Mouse (Mus musculus): ENCODE results near the gene Ilf2. TPM values are rescaled to one million over a fixed set of nuclear protein-coding genes. Genes with fewer than 3 reads are reported as not detected.

Gene Ilf2
- polyA plus RNA-seq, 1 experiment from 2014 or later = 368 TPM

- Histone ChIP-seq H3K36me3 (ENCODE audit: control insufficient read depth, insufficient read depth, low read length) (no peaks in the 10 kb centered on the region), H3K4me1 (replicated peaks; ENCODE audit: control insufficient read depth, insufficient read depth, low read length) (peaks cover 6% of the 10 kb centered on the region; the same call in 1 of the 2 replicates), H3K4me2 (replicated peaks; ENCODE audit: low read depth, low read length) (no peak overlapping the region), H3K9me3 (ENCODE audit: control insufficient read depth, low read length) (no peaks in the 10 kb centered on the region), H3K9ac (ENCODE audit: low read depth, low read length) (no peak overlapping the region), H3K4me3 (ENCODE audit: low read depth, low read length) (no peak overlapping the region), H3K27me3 (ENCODE audit: control insufficient read depth, insufficient read depth, low read length) (no peaks in the 10 kb centered on the region), H3K27ac (ENCODE audit: low read depth, low read length) (no peak overlapping the region)
- WGBS = 86% methylated on average over 4 of the region's 4 CpGs
- no peak for DNase-seq (ENCODE audit: low spot score)
- ATAC-seq (ENCODE audit: low FRiP score) = no peak
These were observed 41.8 kb downstream of the Ilf2 start for GRCm38 (mm10) chr3:90517711-90518110.

GRCm38 (mm10) chr3:90525421-90525820 lies 49.5 kb downstream of the Ilf2 start:
- Histone ChIP-seq H3K4me3 (ENCODE audit: low read depth, low read length) (no peak overlapping the region), H3K4me2 (replicated peaks; ENCODE audit: low read depth, low read length) (no peak overlapping the region), H3K9me3 (ENCODE audit: control insufficient read depth, low read length) (no peaks in the 10 kb centered on the region), H3K27me3 (ENCODE audit: control insufficient read depth, insufficient read depth, low read length) (no peaks in the 10 kb centered on the region), H3K36me3 (ENCODE audit: control insufficient read depth, insufficient read depth, low read length) (no peaks in the 10 kb centered on the region), H3K27ac (ENCODE audit: low read depth, low read length) (no peak overlapping the region), H3K4me1 (replicated peaks; ENCODE audit: control insufficient read depth, insufficient read depth, low read length) (no peaks in the 10 kb centered on the region), H3K9ac (ENCODE audit: low read depth, low read length) (no peak overlapping the region)
- ATAC-seq (ENCODE audit: low FRiP score) = no peak
- peak; percentile 39 for DNase-seq (ENCODE audit: low spot score)
- 65% methylated on average over 4 of the region's 4 CpGs for WGBS

- ATAC-seq (ENCODE audit: low FRiP score) (no peak), DNase-seq (ENCODE audit: low spot score) (no peak)
- Histone ChIP-seq H3K36me3 (ENCODE audit: control insufficient read depth, insufficient read depth, low read length) (no peaks in the 10 kb centered on the region), H3K9me3 (ENCODE audit: control insufficient read depth, low read length) (no peaks in the 10 kb centered on the region), H3K9ac (ENCODE audit: low read depth, low read length) (no peak overlapping the region), H3K4me3 (ENCODE audit: low read depth, low read length) (no peak overlapping the region), H3K27me3 (ENCODE audit: control insufficient read depth, insufficient read depth, low read length) (no peaks in the 10 kb centered on the region), H3K4me2 (replicated peaks; ENCODE audit: low read depth, low read length) (no peak overlapping the region), H3K27ac (ENCODE audit: low read depth, low read length) (no peak overlapping the region), H3K4me1 (replicated peaks; ENCODE audit: control insufficient read depth, insufficient read depth, low read length) (no peaks in the 10 kb centered on the region)
- 87% methylated on average over 2 of the region's 2 CpGs for WGBS
These were observed 50.1 kb downstream of the Ilf2 start for GRCm38 (mm10) chr3:90526076-90526475.

GRCm38 (mm10) chr3:90526580-90526979 lies 50.7 kb downstream of the Ilf2 start, which contains the start of gene S100a14:
TSS of gene S100a14 (plus strand) at chr3:90526856.
- no peaks in the 10 kb centered on the region for H3K9me3 ChIP-seq (ENCODE audit: control insufficient read depth, low read length)
- no peaks in the 10 kb centered on the region for H3K36me3 ChIP-seq (ENCODE audit: control insufficient read depth, insufficient read depth, low read length)
- no peak within 1 kb of the TSS for H3K9ac ChIP-seq (ENCODE audit: low read depth, low read length)
- H3K4me2 ChIP-seq (replicated peaks; ENCODE audit: low read depth, low read length) = no peak within 1 kb of the TSS
- WGBS = 75% methylated on average over 5 of the region's 5 CpGs
- no peaks in the 10 kb centered on the region for H3K27me3 ChIP-seq (ENCODE audit: control insufficient read depth, insufficient read depth, low read length)
- ATAC-seq (ENCODE audit: low FRiP score) (no peak), DNase-seq (ENCODE audit: low spot score) (no peak)
- no peaks in the 10 kb centered on the region for H3K4me1 ChIP-seq (replicated peaks; ENCODE audit: control insufficient read depth, insufficient read depth, low read length)
- H3K4me3 ChIP-seq (ENCODE audit: low read depth, low read length) = no peak within 1 kb of the TSS
- no peak within 1 kb of the TSS for H3K27ac ChIP-seq (ENCODE audit: low read depth, low read length)

GRCm38 (mm10) chr3:90527291-90527873 lies 51.5 kb downstream of the Ilf2 start:
- ATAC-seq (ENCODE audit: low FRiP score) = no peak

GRCm38 (mm10) chr3:90531713-90532112 lies 55.8 kb downstream of the Ilf2 start:
- Histone ChIP-seq H3K4me2 (replicated peaks; ENCODE audit: low read depth, low read length) (no peak overlapping the region), H3K27me3 (ENCODE audit: control insufficient read depth, insufficient read depth, low read length) (no peaks in the 10 kb centered on the region), H3K9ac (ENCODE audit: low read depth, low read length) (no peak overlapping the region), H3K27ac (ENCODE audit: low read depth, low read length) (no peak overlapping the region), H3K4me3 (ENCODE audit: low read depth, low read length) (no peak overlapping the region), H3K4me1 (replicated peaks; ENCODE audit: control insufficient read depth, insufficient read depth, low read length) (no peaks in the 10 kb centered on the region), H3K36me3 (ENCODE audit: control insufficient read depth, insufficient read depth, low read length) (no peaks in the 10 kb centered on the region), H3K9me3 (ENCODE audit: control insufficient read depth, low read length) (no peaks in the 10 kb centered on the region)
- no peak for DNase-seq (ENCODE audit: low spot score)
- ATAC-seq (ENCODE audit: low FRiP score) = no peak
- 68% methylated on average over 5 of the region's 5 CpGs for WGBS

More at GRCm38 (mm10) chr3:90527291-90527873, 51.5 kb downstream of the Ilf2 start:
- no peaks in the 10 kb centered on the region for H3K36me3 ChIP-seq (ENCODE audit: control insufficient read depth, insufficient read depth, low read length)
- H3K4me1 ChIP-seq (replicated peaks; ENCODE audit: control insufficient read depth, insufficient read depth, low read length) = no peaks in the 10 kb centered on the region
- no peaks in the 10 kb centered on the region for H3K27me3 ChIP-seq (ENCODE audit: control insufficient read depth, insufficient read depth, low read length)
- H3K9ac ChIP-seq (ENCODE audit: low read depth, low read length) = no peak overlapping the region
- DNase-seq (ENCODE audit: low spot score) = no peak
- 87% methylated on average over 7 of the region's 7 CpGs for WGBS
- H3K4me3 ChIP-seq (ENCODE audit: low read depth, low read length) = no peak overlapping the region
- no peak overlapping the region for H3K4me2 ChIP-seq (replicated peaks; ENCODE audit: low read depth, low read length)
- H3K27ac ChIP-seq (ENCODE audit: low read depth, low read length) = no peak overlapping the region
- H3K9me3 ChIP-seq (ENCODE audit: control insufficient read depth, low read length) = no peaks in the 10 kb centered on the region

- Histone ChIP-seq H3K36me3 (ENCODE audit: control insufficient read depth, insufficient read depth, low read length) (no peaks in the 10 kb centered on the region), H3K4me1 (replicated peaks; ENCODE audit: control insufficient read depth, insufficient read depth, low read length) (no peaks in the 10 kb centered on the region), H3K9ac (ENCODE audit: low read depth, low read length) (no peak overlapping the region), H3K4me3 (ENCODE audit: low read depth, low read length) (no peak overlapping the region), H3K9me3 (ENCODE audit: control insufficient read depth, low read length) (no peaks in the 10 kb centered on the region), H3K27me3 (ENCODE audit: control insufficient read depth, insufficient read depth, low read length) (no peaks in the 10 kb centered on the region), H3K27ac (ENCODE audit: low read depth, low read length) (no peak overlapping the region), H3K4me2 (replicated peaks; ENCODE audit: low read depth, low read length) (no peak overlapping the region)
- no peak for DNase-seq (ENCODE audit: low spot score)
- WGBS = 50% methylated on average over 1 of the region's 1 CpGs
- no peak for ATAC-seq (ENCODE audit: low FRiP score)
These were observed 59.5 kb downstream of the Ilf2 start for GRCm38 (mm10) chr3:90535446-90535845.

GRCm38 (mm10) chr3:90537141-90537904 lies 61.4 kb downstream of the Ilf2 start, which contains the start of gene S100a16:
TSS of gene S100a16 (plus strand) at chr3:90537254.
- DNase-seq (ENCODE audit: low spot score) (no peak), ATAC-seq (ENCODE audit: low FRiP score) (no peak)
- Histone ChIP-seq H3K36me3 (ENCODE audit: control insufficient read depth, insufficient read depth, low read length) (no peaks in the 10 kb centered on the region), H3K27me3 (ENCODE audit: control insufficient read depth, insufficient read depth, low read length) (no peaks in the 10 kb centered on the region), H3K4me2 (replicated peaks; ENCODE audit: low read depth, low read length) (no peak within 1 kb of the TSS), H3K27ac (ENCODE audit: low read depth, low read length) (no peak within 1 kb of the TSS), H3K9me3 (ENCODE audit: control insufficient read depth, low read length) (no peaks in the 10 kb centered on the region), H3K9ac (ENCODE audit: low read depth, low read length) (no peak within 1 kb of the TSS), H3K4me1 (replicated peaks; ENCODE audit: control insufficient read depth, insufficient read depth, low read length) (no peaks in the 10 kb centered on the region), H3K4me3 (ENCODE audit: low read depth, low read length) (no peak within 1 kb of the TSS)
- WGBS = 41% methylated on average over 10 of the region's 10 CpGs

- 80% methylated on average over 4 of the region's 5 CpGs for WGBS
- Histone ChIP-seq H3K4me1 (replicated peaks; ENCODE audit: control insufficient read depth, insufficient read depth, low read length) (no peaks in the 10 kb centered on the region), H3K4me3 (ENCODE audit: low read depth, low read length) (no peak overlapping the region), H3K27ac (ENCODE audit: low read depth, low read length) (no peak overlapping the region), H3K27me3 (ENCODE audit: control insufficient read depth, insufficient read depth, low read length) (no peaks in the 10 kb centered on the region), H3K9ac (ENCODE audit: low read depth, low read length) (no peak overlapping the region), H3K9me3 (ENCODE audit: control insufficient read depth, low read length) (no peaks in the 10 kb centered on the region), H3K4me2 (replicated peaks; ENCODE audit: low read depth, low read length) (no peak overlapping the region), H3K36me3 (ENCODE audit: control insufficient read depth, insufficient read depth, low read length) (no peaks in the 10 kb centered on the region)
- DNase-seq (ENCODE audit: low spot score) (no peak), ATAC-seq (ENCODE audit: low FRiP score) (no peak)
These were observed 62.0 kb downstream of the Ilf2 start for GRCm38 (mm10) chr3:90537905-90538296.

All from hindbrain, embryonic 11.5 days (tissue).